Mouse (Mus musculus) lung, embryonic 14.5 days (tissue): ENCODE measurements around the gene Skap2. TPM values are rescaled to one million over a fixed set of nuclear protein-coding genes. Genes with fewer than 3 reads are reported as not detected.

Source experiments
- ATAC-seq: fragments of 200-750 bp; cut with Nextera tagmentation; 2 replicates; pipeline ENCODE4 v1.8.0; 2017; ENCODE audit warnings: mild to moderate bottlenecking, moderate TSS enrichment, moderate library complexity; ENCODE audit not compliant: insufficient read depth
- DNase-seq: peaks from one replicate; pipeline ENCODE4 v3.0.0-alpha.2; 2015
- H3K27ac ChIP-seq: fragments of 300-500 bp; sonication (generic); 2 replicates; pipeline ENCODE4 v1.5.1; 2014; ENCODE audit warnings: low read depth, mild to moderate bottlenecking, moderate library complexity
- H3K27me3 ChIP-seq: fragments of 300-500 bp; sonication (generic); 2 replicates; pipeline ENCODE4 v1.6.1; 2014; ENCODE audit warnings: low read length, control low read depth; ENCODE audit not compliant: insufficient read depth
- H3K36me3 ChIP-seq: fragments of 300-500 bp; sonication (generic); 2 replicates; pipeline ENCODE4 v1.6.1; 2014; ENCODE audit warnings: control low read depth; ENCODE audit not compliant: insufficient read depth
- H3K4me1 ChIP-seq: fragments of 300-500 bp; sonication (generic); 2 replicates; pipeline ENCODE4 v1.6.1; 2014; ENCODE audit warnings: antibody characterized with exemption, control low read depth; ENCODE audit not compliant: insufficient read depth
- H3K4me2 ChIP-seq: fragments of 300-500 bp; sonication (generic); 2 replicates; pipeline ENCODE4 v1.6.1; 2014; ENCODE audit warnings: mild to moderate bottlenecking
- H3K4me3 ChIP-seq: fragments of 300-500 bp; sonication (generic); 2 replicates; pipeline ENCODE4 v1.5.1; 2014; ENCODE audit warnings: low read depth, low read length
- H3K9ac ChIP-seq: fragments of 300-500 bp; sonication (generic); 2 replicates; pipeline ENCODE4 v1.6.1; 2014
- H3K9me3 ChIP-seq: fragments of 300-500 bp; sonication (generic); 2 replicates; pipeline ENCODE4 v1.6.1; 2016; ENCODE audit warnings: low read depth, low read length, control low read depth
- CTCF ChIP-seq: IDR thresholded peaks from 2 replicates; pipeline ENCODE4 v1.5.1; 2016; ENCODE audit warnings: antibody characterized with exemption, low read depth
- WGBS: fragments of 180-500 bp; shearing (Covaris S2); extraction: QIAGEN DNeasy Blood & Tissue Kit; methylation state at CpG from one replicate; pipeline ENCODE4 v1.1.7; 2014; 5-methylcytosine and 5-hydroxymethylcytosine counted together
- polyA plus RNA-seq: library from polyadenylated mRNA; unstranded; fragments of >200 nt; fragmentation: Nextera tagmentation; extraction: Ambion mirVana; gene quantifications from 2 replicates; pipeline ENCODE4 v1.2.1, GENCODE M21; 2014

Gene Skap2
- polyA plus RNA-seq, 1 experiment from 2014 or later = 61.2 TPM

- no peak for ATAC-seq
- TF ChIP-seq CTCF = no peak
- WGBS = 33% methylated on average over 1 of the region's 1 CpGs
Measured at GRCm38 (mm10) chr6:51870294-51870693, 142.1 kb downstream of the Skap2 start.

GRCm38 (mm10) chr6:51866596-51866995 is 145.8 kb downstream of the Skap2 start:
- Histone ChIP-seq H3K4me3 (no peak overlapping the region), H3K27ac (no peak overlapping the region), H3K36me3 (no peaks in the 10 kb centered on the region), H3K4me1 (peaks cover 3% of the 10 kb centered on the region; the same call in 1 of the 2 replicates), H3K9me3 (no peaks in the 10 kb centered on the region), H3K4me2 (no peak overlapping the region), H3K27me3 (no peaks in the 10 kb centered on the region), H3K9ac (no peak overlapping the region)
- no peak for ATAC-seq
- no peak for DNase-seq
- TF ChIP-seq CTCF = no peak
- 76% methylated on average over 3 of the region's 3 CpGs for WGBS

More at GRCm38 (mm10) chr6:51870294-51870693, 142.1 kb downstream of the Skap2 start:
- Histone ChIP-seq H3K27ac (no peak overlapping the region), H3K4me1 (0 out of 2 replicates have a peak, but pooled peaks cover 4% of the 10 kb centered on the region), H3K4me3 (no peak overlapping the region), H3K4me2 (no peak overlapping the region), H3K36me3 (no peaks in the 10 kb centered on the region), H3K9ac (no peak overlapping the region), H3K27me3 (no peaks in the 10 kb centered on the region), H3K9me3 (no peaks in the 10 kb centered on the region)
- peak; percentile 52 for DNase-seq

- WGBS = 34% methylated on average over 4 of the region's 4 CpGs
Measured at GRCm38 (mm10) chr6:51863508-51863907, 148.8 kb downstream of the Skap2 start.

GRCm38 (mm10) chr6:51860300-51860699 is 152.0 kb downstream of the Skap2 start:
- H3K27ac ChIP-seq = no peak overlapping the region
- H3K27me3 ChIP-seq = no peaks in the 10 kb centered on the region
- DNase-seq (peak; percentile 54), ATAC-seq (no peak)
- H3K36me3 ChIP-seq = peaks cover 7% of the 10 kb centered on the region; the same call in 1 of the 2 replicates
- TF ChIP-seq CTCF = no peak
- H3K9me3 ChIP-seq = no peaks in the 10 kb centered on the region
- WGBS = 22% methylated on average over 8 of the region's 8 CpGs
- H3K4me3 ChIP-seq = no peak overlapping the region
- H3K4me2 ChIP-seq = no peak overlapping the region
- peaks cover 3% of the 10 kb centered on the region; the same call in 1 of the 2 replicates for H3K4me1 ChIP-seq
- no peak overlapping the region for H3K9ac ChIP-seq

More at GRCm38 (mm10) chr6:51863508-51863907, 148.8 kb downstream of the Skap2 start:
- no peak overlapping the region for H3K9ac ChIP-seq
- no peak overlapping the region for H3K27ac ChIP-seq
- peak; percentile 67 for DNase-seq
- no peak for ATAC-seq
- no peak for TF ChIP-seq CTCF
- H3K4me3 ChIP-seq = no peak overlapping the region
- H3K27me3 ChIP-seq = no peaks in the 10 kb centered on the region
- no peak overlapping the region for H3K4me2 ChIP-seq
- peaks cover 3% of the 10 kb centered on the region; the same call in 1 of the 2 replicates for H3K4me1 ChIP-seq
- no peaks in the 10 kb centered on the region for H3K9me3 ChIP-seq
- H3K36me3 ChIP-seq = no peaks in the 10 kb centered on the region

GRCm38 (mm10) chr6:51857821-51858220 is 154.5 kb downstream of the Skap2 start:
- Histone ChIP-seq H3K27ac (no peak overlapping the region), H3K36me3 (peaks cover 7% of the 10 kb centered on the region; the same call in 1 of the 2 replicates), H3K27me3 (no peaks in the 10 kb centered on the region), H3K9ac (no peak overlapping the region), H3K4me3 (no peak overlapping the region), H3K9me3 (no peaks in the 10 kb centered on the region), H3K4me2 (0 out of 2 replicates have a peak overlapping the region, but pooled peaks have one; percentile 10), H3K4me1 (no peaks in the 10 kb centered on the region)
- ATAC-seq (peak; percentile 88), DNase-seq (peak; percentile 98)
- TF ChIP-seq CTCF = peak; percentile 98
- under 1% methylated on average over 11 of the region's 11 CpGs for WGBS

- Histone ChIP-seq H3K36me3 (peaks cover 7% of the 10 kb centered on the region; the same call in 1 of the 2 replicates), H3K9ac (no peak overlapping the region), H3K27ac (no peak overlapping the region), H3K4me3 (no peak overlapping the region), H3K9me3 (no peaks in the 10 kb centered on the region), H3K4me1 (no peaks in the 10 kb centered on the region), H3K27me3 (peaks cover 16% of the 10 kb centered on the region), H3K4me2 (no peak overlapping the region)
- DNase-seq = no peak
- no peak for ATAC-seq
- 74% methylated on average over 3 of the region's 3 CpGs for WGBS
- no peak for TF ChIP-seq CTCF
Measured at GRCm38 (mm10) chr6:51853291-51853690, 159.1 kb downstream of the Skap2 start.

- Histone ChIP-seq H3K4me1 (no peaks in the 10 kb centered on the region), H3K4me2 (no peak overlapping the region), H3K4me3 (no peak overlapping the region), H3K36me3 (peaks cover 7% of the 10 kb centered on the region; the same call in 1 of the 2 replicates), H3K9ac (no peak overlapping the region), H3K9me3 (no peaks in the 10 kb centered on the region), H3K27me3 (peaks cover 23% of the 10 kb centered on the region), H3K27ac (no peak overlapping the region)
- no peak for DNase-seq
- no peak for ATAC-seq
- no peak for TF ChIP-seq CTCF
- 61% methylated on average over 4 of the region's 4 CpGs for WGBS
Measured at GRCm38 (mm10) chr6:51852643-51853042, 159.7 kb downstream of the Skap2 start.
